Mouse (Mus musculus) right cerebral cortex, postnatal 14 days (tissue): ENCODE results near the gene AI854703.

Source experiments
- DNase-seq: peaks from one replicate; pipeline ENCODE4 v3.0.0; 2022

Gene AI854703

GRCm38 (mm10) chr6:48626464-48626863 lies at the start of gene AI854703:
AI854703 (plus strand) TSS chr6:48626764.
- no peak for DNase-seq

- DNase-seq = no peak
Measured at GRCm38 (mm10) chr6:48578736-48579135, 47.8 kb upstream of the AI854703 start.

DNA sequence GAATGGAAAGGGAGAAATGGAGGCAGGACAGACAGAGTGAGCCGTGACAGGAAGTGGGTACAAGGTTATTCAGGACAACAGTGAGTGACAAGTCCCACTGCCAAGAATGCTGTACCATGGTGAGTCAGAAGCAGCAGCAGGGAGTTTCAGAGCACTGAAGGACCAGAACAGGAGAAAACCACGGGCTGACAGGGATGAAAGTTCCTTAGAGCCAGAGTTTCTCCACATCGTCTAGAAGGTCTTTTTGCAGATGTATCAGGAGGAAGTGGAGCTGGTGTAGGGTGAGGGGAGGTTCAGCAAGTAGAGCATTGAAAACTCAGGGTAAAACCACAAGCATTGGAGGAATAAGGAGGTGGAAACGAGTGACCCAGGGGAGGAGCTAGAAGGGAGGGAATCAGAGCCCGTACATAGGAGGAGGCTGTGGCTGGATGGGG lies 47.3 kb upstream of the AI854703 start:
- no peak for DNase-seq

GRCm38 (mm10) chr6:48581257-48581656 lies 45.3 kb upstream of the AI854703 start:
- no peak for DNase-seq

DNA sequence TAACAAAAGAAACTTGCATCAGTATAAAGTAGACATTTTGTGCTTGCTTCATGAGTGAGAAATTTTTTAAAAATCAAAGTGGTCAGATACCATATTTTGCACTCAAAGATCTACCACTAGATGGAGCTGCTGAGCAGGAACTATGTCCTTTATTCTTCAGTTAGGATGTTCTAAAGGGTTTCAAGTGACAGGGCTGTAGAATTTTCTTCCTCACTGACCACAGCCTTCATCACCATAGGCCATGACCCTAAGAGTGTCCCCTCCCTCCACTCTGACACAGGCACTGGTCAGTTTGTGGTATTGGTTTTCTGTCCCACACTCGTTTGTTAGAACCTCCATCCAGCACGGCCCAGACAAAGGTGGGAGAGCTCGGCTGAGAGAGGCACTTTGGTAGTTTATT lies 44.5 kb upstream of the AI854703 start:
- peak; percentile 25 for DNase-seq

DNA sequence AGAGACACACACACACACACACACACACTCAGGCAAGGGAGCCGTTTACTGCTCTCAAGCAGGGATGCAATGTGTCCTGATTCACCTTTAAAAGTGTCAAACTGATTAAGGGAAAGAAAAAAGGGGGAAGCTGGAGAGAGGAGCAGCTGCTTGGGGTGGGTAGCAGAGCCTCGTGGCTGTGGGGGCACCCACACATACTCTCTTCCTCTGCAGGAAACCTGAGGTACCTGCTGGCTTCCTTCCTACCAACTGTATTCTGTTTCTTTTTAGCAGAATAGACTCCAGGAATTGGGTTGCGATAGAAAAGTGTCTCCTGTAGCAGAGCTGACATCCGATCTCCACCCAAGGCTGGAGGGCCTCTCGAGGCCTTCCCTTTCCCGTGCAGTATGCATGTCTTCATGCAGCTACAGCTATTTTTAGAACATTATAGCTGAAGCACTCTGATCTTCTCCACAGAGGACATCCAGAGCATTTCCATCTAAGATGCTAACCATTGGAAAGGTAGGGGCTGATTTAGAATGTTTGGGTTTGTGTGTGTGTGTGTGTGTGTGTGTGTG lies 37.3 kb upstream of the AI854703 start, which contains the start of gene Gm45021:
TSS of gene Gm45021 (plus strand) at position 417 of the 557 bp plus-strand sequence.
- no peak for DNase-seq

- no peak for DNase-seq
Measured at GRCm38 (mm10) chr6:48591221-48591845, 35.2 kb upstream of the AI854703 start.

GRCm38 (mm10) chr6:48591871-48592270 lies 34.7 kb upstream of the AI854703 start:
- no peak for DNase-seq

DNA sequence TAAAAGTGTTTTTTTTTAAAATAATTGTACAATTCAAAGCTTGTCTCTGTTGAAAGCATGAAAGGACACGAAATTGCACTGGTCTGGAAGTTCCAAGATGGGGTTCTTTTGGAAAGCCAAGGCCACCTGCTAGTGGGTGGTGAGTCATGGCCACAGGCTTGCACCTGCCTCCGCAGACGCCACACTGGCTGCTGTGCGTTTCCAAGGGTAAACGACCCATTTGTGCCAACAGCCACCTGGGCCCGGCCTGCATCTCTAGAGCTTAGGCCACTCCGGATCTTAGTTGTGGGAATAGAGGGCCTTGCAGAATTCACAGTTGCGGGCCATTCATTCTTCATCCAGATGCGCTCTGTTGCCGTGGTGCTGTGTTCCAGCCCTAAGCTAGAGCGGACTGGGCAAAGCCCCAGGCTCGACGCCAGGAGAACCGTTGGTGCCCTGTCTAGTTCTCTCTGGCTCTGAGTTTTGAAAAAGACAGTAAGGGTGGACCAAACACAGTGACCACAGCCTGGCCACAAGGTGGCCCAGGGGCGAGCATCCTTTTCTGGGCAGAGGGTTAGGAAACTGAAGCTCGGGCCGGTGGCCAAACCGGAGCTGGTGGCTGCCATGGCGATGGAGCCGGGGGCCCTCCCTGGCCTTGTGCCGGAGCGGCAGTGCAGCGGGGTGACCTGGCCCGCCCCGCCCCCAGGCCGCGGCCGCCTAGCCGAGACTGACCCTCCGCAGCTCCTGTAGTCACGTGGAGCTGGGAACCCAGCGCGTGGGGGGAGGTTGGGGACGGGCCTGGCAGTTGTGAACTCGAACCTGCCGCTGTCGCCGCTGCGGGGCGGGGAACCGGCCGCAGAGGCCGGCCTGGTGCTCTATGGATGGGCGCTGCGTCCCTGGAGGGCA lies 33.2 kb upstream of the AI854703 start, which contains the start of the genes Repin1 and Gm44965:
TSS of gene Repin1 (plus strand) at position 726 of the 885 bp plus-strand sequence.
TSS of gene Gm44965 (plus strand) at position 784 of the 885 bp plus-strand sequence.
- peak; percentile 94 for DNase-seq

GRCm38 (mm10) chr6:48594043-48594738 lies 32.4 kb upstream of the AI854703 start:
- no peak for DNase-seq

GRCm38 (mm10) chr6:48595278-48595677 lies 31.3 kb upstream of the AI854703 start:
- no peak for DNase-seq

- DNase-seq = no peak
Measured at GRCm38 (mm10) chr6:48596545-48597232, 29.9 kb upstream of the AI854703 start.

DNA sequence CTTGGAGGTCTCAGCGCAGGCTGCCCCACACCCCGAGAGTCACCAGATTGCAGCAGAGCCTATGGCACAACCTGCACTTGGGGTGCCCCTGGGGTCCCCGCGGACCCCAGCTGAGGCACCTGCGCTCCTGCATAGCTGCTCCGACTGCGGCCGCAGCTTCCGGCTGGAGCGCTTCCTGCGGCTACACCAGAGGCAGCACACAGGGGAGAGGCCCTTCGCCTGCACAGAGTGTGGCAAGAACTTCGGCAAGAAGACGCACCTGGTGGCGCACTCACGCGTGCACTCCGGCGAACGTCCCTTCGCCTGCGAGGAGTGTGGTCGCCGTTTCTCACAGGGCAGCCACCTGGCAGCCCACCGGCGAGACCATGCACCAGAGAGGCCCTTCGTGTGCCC lies 29.3 kb upstream of the AI854703 start:
- no peak for DNase-seq

DNA sequence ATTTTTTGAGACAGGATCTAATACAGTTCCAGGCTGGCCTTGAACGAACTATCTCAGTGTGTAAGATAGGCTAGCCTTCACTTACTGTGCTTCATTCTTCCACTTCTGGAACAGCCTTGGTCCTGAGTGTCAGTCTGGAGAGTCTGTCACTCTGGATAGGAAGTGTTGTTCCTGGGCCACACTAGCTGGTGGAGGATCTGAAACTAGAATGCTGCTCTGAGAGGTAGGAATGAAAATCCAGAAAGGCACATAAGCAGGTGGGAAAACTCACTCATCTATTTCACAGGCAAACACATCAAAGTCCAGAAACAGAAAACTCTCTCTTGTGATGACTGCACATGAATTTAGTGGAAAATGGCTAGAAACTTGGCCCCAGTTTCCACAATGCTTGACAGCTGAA lies 26.0 kb upstream of the AI854703 start:
- no peak for DNase-seq

- peak; percentile 97 for DNase-seq
Measured at GRCm38 (mm10) chr6:48601271-48602079, 25.1 kb upstream of the AI854703 start, which contains the start of gene Zfp775. Zfp775 (plus strand) TSS chr6:48602063.

DNA sequence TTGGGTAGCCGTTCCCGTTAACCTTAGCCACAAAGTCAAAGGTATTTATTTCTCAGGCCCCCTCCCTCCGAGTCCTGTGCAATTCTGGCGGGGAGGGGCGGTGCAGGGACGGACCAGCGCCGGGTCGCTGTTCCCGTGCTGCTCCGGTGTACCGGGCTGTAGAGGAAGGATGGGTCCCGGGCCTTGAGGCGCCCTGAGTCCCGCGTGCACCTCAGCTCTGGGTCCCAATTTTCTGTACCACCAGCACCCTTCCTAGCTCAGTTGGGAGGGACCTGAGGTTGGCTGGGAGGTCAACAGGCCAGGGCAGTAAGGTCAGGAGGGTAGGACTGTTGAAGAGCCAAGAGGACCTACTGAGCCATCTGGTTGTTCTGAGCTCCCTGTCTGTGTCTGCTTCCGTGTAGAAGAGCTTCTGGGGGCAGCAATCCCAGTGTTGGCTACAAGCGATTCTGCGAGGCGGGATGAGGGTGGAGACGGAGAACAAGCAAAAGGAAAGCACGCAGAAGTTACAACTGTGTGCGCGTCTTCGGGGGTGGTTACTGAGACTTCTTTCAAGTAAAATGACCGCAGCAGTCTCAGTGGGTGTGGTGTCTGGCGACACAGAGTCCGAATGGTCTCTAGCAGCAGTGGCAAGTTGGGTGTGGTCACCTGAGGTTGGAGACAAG lies 24.4 kb upstream of the AI854703 start:
- DNase-seq = peak; percentile 51

DNA sequence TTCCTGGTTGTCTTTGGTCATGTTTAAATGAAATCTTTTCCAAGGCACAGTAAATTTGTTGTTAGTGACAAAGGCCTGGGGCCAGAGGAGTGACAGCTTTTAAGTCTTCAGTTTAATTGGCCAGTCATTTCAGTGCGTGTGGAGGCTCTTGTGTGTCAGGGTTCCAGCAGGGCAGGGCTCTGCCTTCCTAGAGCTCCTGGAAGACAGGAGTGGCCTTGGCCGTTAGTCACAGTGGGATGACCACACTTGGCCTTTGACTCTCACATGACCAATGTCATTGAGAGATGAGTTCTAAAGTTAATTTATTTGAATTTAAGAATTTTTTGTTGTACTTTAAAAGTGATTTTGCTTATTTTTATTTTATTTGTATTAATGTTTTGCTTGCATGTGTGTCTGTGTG lies 18.4 kb upstream of the AI854703 start:
- DNase-seq = no peak

DNA sequence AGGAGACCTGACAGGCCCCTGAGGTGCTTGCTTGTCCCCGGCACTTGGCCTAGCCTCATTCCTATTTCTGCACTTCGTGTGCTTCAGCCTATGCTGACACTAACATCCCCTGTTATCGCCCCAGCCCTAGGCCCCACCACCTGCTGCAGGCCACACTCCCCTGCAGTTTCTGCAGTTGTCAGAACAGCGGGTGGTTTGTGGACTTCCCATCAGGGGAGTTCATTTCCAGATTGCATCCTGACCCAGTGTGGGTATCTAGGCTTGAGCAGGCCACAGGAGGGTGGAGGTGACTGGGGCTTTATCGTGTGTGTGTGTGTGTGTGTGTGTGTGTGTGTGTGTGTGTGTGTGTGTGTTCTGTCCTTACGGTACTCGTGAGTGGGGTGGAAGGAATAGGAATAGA lies 17.1 kb upstream of the AI854703 start:
- DNase-seq = no peak

GRCm38 (mm10) chr6:48610657-48611056 lies 15.9 kb upstream of the AI854703 start:
- DNase-seq = no peak

- no peak for DNase-seq
Measured at GRCm38 (mm10) chr6:48613464-48613863, 13.1 kb upstream of the AI854703 start.

DNA sequence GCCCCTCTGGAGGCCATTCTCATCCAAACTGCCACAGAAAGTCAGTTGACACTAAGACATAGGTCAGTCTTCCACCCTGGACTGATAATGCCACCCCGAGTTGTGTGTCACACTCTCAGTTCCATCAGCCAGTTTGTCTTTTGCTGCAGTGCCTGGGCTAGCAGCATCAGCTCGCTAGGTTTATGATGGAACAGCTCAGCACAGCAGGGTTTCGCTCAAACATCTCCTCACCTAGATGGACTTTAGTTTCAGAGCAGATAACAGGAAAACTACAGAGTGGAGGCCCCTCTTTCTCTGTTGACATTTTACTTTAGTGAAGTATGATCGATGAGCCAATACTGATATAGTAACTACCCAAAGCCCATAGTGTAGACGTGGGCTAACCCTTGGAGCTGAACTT lies 11.8 kb upstream of the AI854703 start:
- no peak for DNase-seq
